Mouse (Mus musculus) heart, embryonic 15.5 days (tissue): ENCODE measurements around the gene Hibch. TPM values are rescaled to one million over a fixed set of nuclear protein-coding genes. Genes with fewer than 3 reads are reported as not detected.
"Not testable (repeated sequence)": the region's sequence is repeated elsewhere in the genome, so short reads cannot be mapped to it uniquely, and the experiment has no call there.

Experiments used
- ATAC-seq: fragments of 200-750 bp; cut with Nextera tagmentation; replicated peaks from 2 replicates; pipeline ENCODE4 v1.8.0; 2017; ENCODE audit warnings: low read depth, moderate TSS enrichment; ENCODE audit not compliant: insufficient number of reproducible peaks, insufficient read depth, low FRiP score
- H3K27ac ChIP-seq: fragments of 300-500 bp; sonication (generic); 2 replicates; pipeline ENCODE4 v1.5.1; 2015; ENCODE audit warnings: mild to moderate bottlenecking, inconsistent platforms
- H3K27me3 ChIP-seq: fragments of 300-500 bp; sonication (generic); 2 replicates; pipeline ENCODE4 v1.6.1; 2015; ENCODE audit warnings: inconsistent platforms
- H3K36me3 ChIP-seq: fragments of 300-500 bp; sonication (generic); 2 replicates; pipeline ENCODE4 v1.6.1; 2015; ENCODE audit warnings: mild to moderate bottlenecking, inconsistent platforms
- H3K4me1 ChIP-seq: fragments of 300-500 bp; sonication (generic); replicated peaks from 2 replicates; pipeline ENCODE4 v1.6.1; 2015; ENCODE audit warnings: inconsistent platforms
- H3K4me2 ChIP-seq: fragments of 300-500 bp; sonication (generic); 2 replicates; pipeline ENCODE4 v1.6.1; 2015; ENCODE audit warnings: inconsistent platforms, mild to moderate bottlenecking, moderate library complexity
- H3K4me3 ChIP-seq: fragments of 300-500 bp; sonication (generic); 2 replicates; pipeline ENCODE4 v1.5.1; 2015; ENCODE audit warnings: mild to moderate bottlenecking, inconsistent platforms
- H3K9ac ChIP-seq: fragments of 300-500 bp; sonication (generic); 2 replicates; pipeline ENCODE4 v1.6.1; 2015; ENCODE audit warnings: mild to moderate bottlenecking, inconsistent platforms
- H3K9me3 ChIP-seq: fragments of 300-500 bp; sonication (generic); replicated peaks from 2 replicates; pipeline ENCODE4 v1.6.1; 2016; ENCODE audit warnings: inconsistent platforms
- WGBS: fragments of 180-500 bp; shearing (Covaris S2); methylation state at CpG from one replicate; pipeline ENCODE4 v1.1.7; 2015; ENCODE audit warnings: mixed read lengths; 5-methylcytosine and 5-hydroxymethylcytosine counted together
- polyA plus RNA-seq: library from polyadenylated mRNA; unstranded; fragments of >200 nt; fragmentation: Nextera tagmentation; extraction: Ambion mirVana; gene quantifications from 2 replicates; pipeline ENCODE4 v1.2.1, GENCODE M21; 2015

Hibch gene
- polyA plus RNA-seq, 1 experiment from 2014 or later: 31.3 TPM

DNA sequence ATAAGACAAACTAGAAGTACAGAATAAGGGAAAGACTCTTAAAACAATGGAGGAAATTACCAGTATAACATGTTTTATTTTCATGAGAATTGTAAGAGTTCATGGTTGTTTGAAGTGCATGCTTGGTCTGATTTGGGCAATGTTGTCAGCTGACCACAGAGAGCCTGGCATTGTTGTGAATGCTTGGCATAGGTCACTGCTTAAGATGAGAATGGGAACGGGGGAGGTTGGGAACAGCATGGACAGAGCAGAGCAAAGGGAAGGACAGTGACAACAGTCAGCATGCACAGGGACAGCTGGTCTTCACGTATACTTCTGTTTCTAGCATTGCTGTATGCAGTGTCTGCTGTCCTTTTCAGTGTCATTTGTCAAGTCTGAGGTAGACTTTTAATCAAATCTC is 39.5 kb downstream of the Hibch start:
- Histone ChIP-seq H3K36me3 (no peaks in the 10 kb centered on the region), H3K4me3 (no peak overlapping the region), H3K9ac (no peak overlapping the region), H3K4me2 (no peak overlapping the region), H3K4me1 (no peaks in the 10 kb centered on the region), H3K27ac (no peak overlapping the region), H3K9me3 (no peaks in the 10 kb centered on the region), H3K27me3 (no peaks in the 10 kb centered on the region)
- WGBS: 77% methylated on average over 2 of the region's 2 CpGs
- no peak for ATAC-seq

DNA sequence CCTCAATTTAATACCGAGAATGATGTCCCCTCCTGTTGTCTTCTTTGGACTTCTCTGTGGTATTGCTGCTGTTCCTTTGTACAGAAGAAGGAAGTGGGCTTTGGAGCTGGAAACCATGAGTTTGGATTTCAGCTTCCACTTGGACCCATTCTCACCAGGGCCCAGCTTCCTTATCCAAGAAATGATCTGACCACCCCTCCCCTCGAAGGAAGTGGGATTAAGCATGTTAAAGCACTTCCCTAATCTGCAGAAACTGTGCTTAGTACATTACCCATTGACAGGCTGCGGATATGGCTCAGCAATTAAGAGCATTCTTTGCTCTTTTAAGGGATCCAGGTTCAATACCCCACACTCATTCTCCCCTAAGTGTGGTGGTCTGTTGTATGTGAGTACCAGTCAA is 65.1 kb downstream of the Hibch start:
- no peak overlapping the region for H3K4me3 ChIP-seq
- 76% methylated on average over 3 of the region's 3 CpGs for WGBS
- no peaks in the 10 kb centered on the region for H3K9me3 ChIP-seq
- no peak overlapping the region for H3K9ac ChIP-seq
- H3K27ac ChIP-seq: no peak overlapping the region
- H3K27me3 ChIP-seq: no peaks in the 10 kb centered on the region
- H3K4me1 ChIP-seq: no peaks in the 10 kb centered on the region
- ATAC-seq: no peak
- no peaks in the 10 kb centered on the region for H3K36me3 ChIP-seq
- no peak overlapping the region for H3K4me2 ChIP-seq

DNA sequence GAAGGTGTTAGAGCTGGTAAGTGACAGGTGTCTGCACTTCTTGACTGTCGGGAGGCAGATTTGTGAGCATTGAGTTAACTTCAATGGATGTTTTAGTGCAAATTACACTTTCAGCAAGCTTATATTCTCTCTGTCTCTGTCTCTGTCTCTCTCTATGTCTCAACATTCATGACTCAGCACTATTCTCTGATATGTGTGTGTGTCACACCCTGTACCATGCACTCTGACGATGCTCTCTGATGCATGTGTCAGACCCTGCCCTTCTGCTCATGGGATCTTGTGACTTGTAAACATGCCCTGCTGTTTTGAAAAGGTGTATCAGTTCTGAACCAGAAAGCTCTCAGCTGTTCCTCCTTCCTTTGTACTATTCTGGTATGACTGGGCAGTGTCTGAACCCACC is 71.9 kb downstream of the Hibch start:
- H3K27ac ChIP-seq: no peak overlapping the region
- WGBS: 75% methylated on average over 2 of the region's 2 CpGs
- H3K4me2 ChIP-seq: no peak overlapping the region
- no peak overlapping the region for H3K9ac ChIP-seq
- no peaks in the 10 kb centered on the region for H3K27me3 ChIP-seq
- no peaks in the 10 kb centered on the region for H3K4me1 ChIP-seq
- H3K36me3 ChIP-seq: no peaks in the 10 kb centered on the region
- H3K4me3 ChIP-seq: no peak overlapping the region
- no peak for ATAC-seq
- H3K9me3 ChIP-seq: no peaks in the 10 kb centered on the region

DNA sequence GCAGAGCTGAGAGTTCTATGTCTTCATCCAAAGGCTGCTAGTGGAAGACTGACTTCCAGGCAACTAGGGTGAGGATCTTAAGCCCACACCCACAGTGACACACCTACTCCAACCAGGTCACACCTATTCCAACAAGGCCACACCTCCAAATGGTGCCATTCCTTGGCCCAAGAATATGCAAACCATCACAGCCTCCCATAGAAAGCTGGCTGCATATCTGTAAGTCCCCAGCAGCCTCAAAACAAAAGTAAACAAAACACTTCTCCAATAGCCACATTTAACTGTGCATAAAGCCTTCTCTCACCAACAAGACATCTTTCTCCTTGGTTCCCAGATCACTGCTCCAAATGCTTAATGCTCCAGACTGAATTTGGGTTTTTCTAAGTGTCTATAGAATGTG is 74.2 kb downstream of the Hibch start:
- not testable (repeated sequence) for ATAC-seq, H3K27me3 ChIP-seq, H3K4me1 ChIP-seq, H3K36me3 ChIP-seq, H3K4me3 ChIP-seq, H3K9ac ChIP-seq, H3K9me3 ChIP-seq, H3K27ac ChIP-seq, H3K4me2 ChIP-seq

DNA sequence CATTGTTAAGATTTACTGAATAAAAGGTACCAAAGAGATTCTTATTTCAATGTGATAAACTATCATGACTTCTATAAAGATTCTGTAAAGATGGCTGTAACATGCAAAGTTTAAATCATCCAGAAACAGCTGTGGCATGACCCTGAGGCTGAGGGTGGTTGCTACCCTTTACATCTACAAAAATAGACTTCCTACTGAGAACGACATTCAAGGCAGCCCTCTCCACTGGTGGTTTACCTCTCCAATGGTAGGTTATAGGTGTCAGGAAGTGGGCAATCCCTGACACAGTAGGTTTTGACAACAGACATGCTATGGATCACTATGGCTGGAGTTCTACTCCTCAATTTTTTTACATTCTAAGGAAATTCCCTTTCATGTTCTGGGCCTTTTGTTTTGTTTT is 79.8 kb downstream of the Hibch start:
- ATAC-seq, H3K36me3 ChIP-seq, H3K27me3 ChIP-seq, H3K9ac ChIP-seq, H3K4me3 ChIP-seq, H3K4me1 ChIP-seq, H3K27ac ChIP-seq, H3K9me3 ChIP-seq, H3K4me2 ChIP-seq: not testable (repeated sequence)
- 40% methylated on average over 1 of the region's 1 CpGs for WGBS

DNA sequence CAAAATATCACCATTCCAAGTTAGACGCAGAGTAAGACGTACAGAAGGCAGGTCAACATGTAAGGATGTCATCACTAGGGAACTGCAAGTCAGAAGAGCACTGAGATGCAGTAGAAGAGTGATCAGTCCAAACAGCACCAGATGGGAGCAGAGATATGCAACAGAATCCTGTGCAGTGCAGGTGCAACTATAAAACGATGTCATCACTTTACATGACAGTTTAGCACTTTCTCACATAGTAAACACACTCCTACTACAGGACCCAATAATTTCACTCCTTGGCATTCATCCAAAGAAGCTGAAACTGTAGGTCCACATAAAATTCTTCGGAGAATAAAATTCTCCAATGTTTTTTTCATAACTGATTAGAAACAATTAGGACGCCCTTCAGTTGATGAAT is 89.8 kb downstream of the Hibch start:
- 79% methylated on average over 5 of the region's 5 CpGs for WGBS
- no peak overlapping the region for H3K4me3 ChIP-seq
- no peak for ATAC-seq

DNA sequence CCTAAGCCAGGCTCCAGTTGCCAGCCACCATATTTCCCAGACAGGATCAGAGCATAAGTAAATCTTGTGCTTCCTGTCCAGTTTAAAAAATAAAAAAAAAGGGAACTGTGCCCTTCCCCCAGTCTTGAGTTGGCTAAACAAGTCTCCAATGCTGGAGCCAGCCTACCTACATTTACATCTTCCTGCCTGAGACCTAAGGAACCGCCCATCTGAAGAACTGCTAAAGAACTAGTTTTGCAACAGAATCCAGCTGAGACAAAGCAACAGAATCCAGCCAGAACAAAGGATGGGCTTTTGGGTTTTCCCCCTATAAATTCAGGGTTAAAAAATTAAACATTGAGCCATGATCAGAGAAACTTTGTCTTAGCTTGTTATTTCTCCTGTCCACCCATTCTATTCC is 94.3 kb downstream of the Hibch start:
- H3K4me2 ChIP-seq: no peak overlapping the region
- H3K36me3 ChIP-seq: no peaks in the 10 kb centered on the region
- no peak overlapping the region for H3K4me3 ChIP-seq
- no peaks in the 10 kb centered on the region for H3K9me3 ChIP-seq
- 81% methylated on average over 1 of the region's 1 CpGs for WGBS
- H3K27me3 ChIP-seq: no peaks in the 10 kb centered on the region
- H3K9ac ChIP-seq: no peak overlapping the region
- H3K27ac ChIP-seq: no peak overlapping the region
- H3K4me1 ChIP-seq: no peaks in the 10 kb centered on the region
- no peak for ATAC-seq

More for the DNA sequence above, 89.8 kb downstream of the Hibch start:
- H3K36me3 ChIP-seq: no peaks in the 10 kb centered on the region
- H3K27me3 ChIP-seq: no peaks in the 10 kb centered on the region
- H3K4me1 ChIP-seq: no peaks in the 10 kb centered on the region
- H3K9ac ChIP-seq: no peak overlapping the region
- H3K27ac ChIP-seq: no peak overlapping the region
- H3K9me3 ChIP-seq: no peaks in the 10 kb centered on the region
- no peak overlapping the region for H3K4me2 ChIP-seq

DNA sequence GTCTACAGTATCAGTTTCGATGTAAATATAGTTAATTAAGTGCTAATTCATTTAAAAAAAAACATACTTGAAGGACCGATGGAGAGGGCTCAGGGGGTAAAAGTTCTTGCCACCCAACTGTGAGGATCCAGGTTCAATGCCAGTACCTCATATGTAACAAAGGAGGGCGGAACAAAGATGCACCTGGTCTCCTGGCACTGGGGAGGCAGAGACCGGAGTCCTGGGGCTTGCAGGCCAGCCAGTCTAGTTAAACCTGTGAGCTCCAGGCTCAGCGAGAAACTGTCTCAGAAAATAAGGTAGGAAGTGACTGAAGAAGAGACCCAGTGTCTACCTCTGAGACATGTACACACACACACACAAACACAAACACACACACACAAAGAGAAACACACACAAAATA is 103.2 kb downstream of the Hibch start:
- Histone ChIP-seq H3K4me2 (no peak overlapping the region), H3K9ac (no peak overlapping the region), H3K36me3 (no peaks in the 10 kb centered on the region), H3K4me3 (no peak overlapping the region), H3K4me1 (peaks cover 9% of the 10 kb centered on the region), H3K27ac (no peak overlapping the region), H3K27me3 (no peaks in the 10 kb centered on the region), H3K9me3 (no peaks in the 10 kb centered on the region)
- WGBS: 80% methylated on average over 5 of the region's 5 CpGs
- ATAC-seq: no peak

DNA sequence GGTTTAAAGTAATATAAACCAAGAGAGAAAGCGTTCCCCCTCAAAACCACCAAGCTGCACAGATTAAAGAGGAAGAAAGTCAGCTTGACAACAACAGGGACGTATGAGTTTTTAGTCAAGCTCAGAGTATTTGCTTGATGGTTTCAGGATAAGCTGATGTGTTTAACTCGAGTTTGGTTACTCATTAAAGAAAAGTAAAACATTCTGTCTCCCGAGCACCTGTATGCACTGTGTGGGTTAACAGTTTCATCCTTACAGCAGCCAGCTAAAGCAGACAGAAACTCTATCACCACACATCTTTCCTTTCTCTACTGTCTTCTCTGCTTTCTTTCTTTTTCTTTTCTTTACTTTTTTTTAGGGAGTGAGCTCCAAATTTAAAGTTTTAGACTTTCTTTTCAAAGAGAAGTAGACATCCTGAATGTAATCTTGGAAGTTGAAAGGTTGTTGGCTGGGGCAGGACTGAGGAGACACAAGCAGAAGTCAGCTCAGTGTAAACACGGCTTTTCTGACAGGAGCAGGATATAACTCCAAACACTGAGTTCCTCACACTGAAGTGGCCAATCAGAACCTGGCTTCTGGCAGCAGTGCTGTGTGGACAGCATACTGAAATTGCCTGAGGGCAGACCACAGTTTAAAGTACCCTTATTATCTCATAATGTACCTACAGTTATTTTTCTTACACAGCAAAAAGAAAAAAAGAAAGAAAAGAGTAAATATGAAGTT is 106.6 kb downstream of the Hibch start:
- ATAC-seq: no peak
- H3K27ac ChIP-seq: no peak overlapping the region
- WGBS: 57% methylated on average over 5 of the region's 5 CpGs
- peak overlapping the region; percentile 96; the same call in 1 of the 2 replicates for H3K4me2 ChIP-seq
- H3K9me3 ChIP-seq: no peaks in the 10 kb centered on the region
- H3K4me1 ChIP-seq: peaks cover 14% of the 10 kb centered on the region
- H3K4me3 ChIP-seq: no peak overlapping the region
- H3K9ac ChIP-seq: no peak overlapping the region
- 0 out of 2 replicates have a peak, but pooled peaks cover 6% of the 10 kb centered on the region for H3K27me3 ChIP-seq
- no peaks in the 10 kb centered on the region for H3K36me3 ChIP-seq

DNA sequence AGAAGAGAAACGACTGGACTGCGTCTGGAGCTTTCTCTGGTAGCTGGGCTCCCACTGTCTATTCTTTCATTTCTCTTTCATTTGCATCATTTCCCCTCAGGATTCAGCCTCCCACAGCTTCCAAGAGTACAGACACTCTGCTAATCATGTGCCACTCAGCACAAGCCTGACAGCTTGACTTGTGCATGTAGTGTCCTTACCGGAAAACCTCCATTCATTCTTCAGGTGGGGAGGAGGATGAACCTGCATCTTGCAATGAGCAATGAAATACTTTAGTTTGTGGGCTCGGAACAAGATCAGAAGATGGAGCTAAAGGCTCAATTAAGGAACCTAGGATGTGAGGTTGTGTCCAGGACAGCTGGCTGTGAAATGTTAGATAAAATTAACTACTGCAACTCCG is 107.4 kb downstream of the Hibch start:
- H3K36me3 ChIP-seq: no peaks in the 10 kb centered on the region

DNA sequence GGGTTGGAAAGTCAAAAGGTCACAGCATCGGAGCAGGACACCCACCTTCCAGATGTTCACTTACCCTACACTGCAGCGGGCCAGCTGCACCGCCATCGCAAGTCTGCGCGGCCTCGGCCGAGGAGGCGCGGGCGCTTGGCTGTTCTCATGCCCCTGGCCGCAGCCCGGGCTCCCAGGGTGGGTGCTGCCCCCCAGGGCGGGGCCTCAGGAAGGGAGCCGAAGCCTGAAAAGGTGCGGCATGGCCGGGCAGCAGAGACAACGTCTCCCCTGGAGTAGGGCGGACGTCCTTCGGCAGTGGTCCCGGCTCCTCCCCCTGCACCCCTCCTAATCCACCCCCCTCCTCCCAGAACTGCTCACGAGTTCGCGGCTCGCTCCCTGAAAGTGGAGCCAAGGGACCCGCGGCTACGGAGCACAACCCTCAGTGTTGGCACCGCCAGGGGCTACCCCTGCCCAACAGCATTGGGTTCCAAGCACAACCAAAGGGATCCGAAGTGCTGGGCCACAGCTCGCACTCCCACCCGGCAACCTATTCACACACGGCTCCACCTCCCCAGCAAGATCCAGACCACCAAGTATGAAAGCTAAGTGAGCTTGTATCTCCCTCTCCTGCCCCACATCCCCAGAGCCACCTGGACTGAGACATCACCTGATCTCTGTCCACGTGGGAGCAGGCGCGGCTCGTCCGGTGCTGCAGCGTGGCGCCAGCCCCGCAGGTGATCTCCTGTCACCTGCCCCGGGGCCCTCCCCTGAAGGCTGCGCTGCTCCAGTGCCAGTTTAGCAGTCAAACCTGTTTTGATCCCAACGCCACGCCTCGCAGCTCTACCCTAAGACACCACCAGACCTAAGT is 108.0 kb downstream of the Hibch start:
- no peaks in the 10 kb centered on the region for H3K36me3 ChIP-seq
- no peak overlapping the region for H3K27ac ChIP-seq
- H3K9ac ChIP-seq: peak overlapping the region; percentile 44
- peak overlapping the region; percentile 55 for H3K4me3 ChIP-seq
- under 1% methylated on average over 47 of the region's 47 CpGs for WGBS
- H3K27me3 ChIP-seq: 0 out of 2 replicates have a peak, but pooled peaks cover 6% of the 10 kb centered on the region
- ATAC-seq: 0 out of 2 replicates have a peak, but pooled peaks have one; percentile 31
- peak overlapping the region; percentile 96 for H3K4me2 ChIP-seq
- H3K9me3 ChIP-seq: no peaks in the 10 kb centered on the region
- H3K4me1 ChIP-seq: peaks cover 14% of the 10 kb centered on the region

More for the DNA sequence above, 107.4 kb downstream of the Hibch start:
- no peak for ATAC-seq
- Histone ChIP-seq H3K4me1 (peaks cover 14% of the 10 kb centered on the region), H3K9me3 (no peaks in the 10 kb centered on the region), H3K9ac (peak overlapping the region; percentile 44; the same call in 1 of the 2 replicates), H3K4me3 (peak overlapping the region; percentile 55), H3K27ac (no peak overlapping the region), H3K4me2 (peak overlapping the region; percentile 96), H3K27me3 (0 out of 2 replicates have a peak, but pooled peaks cover 6% of the 10 kb centered on the region)
- 8% methylated on average over 5 of the region's 5 CpGs for WGBS
